Mouse (Mus musculus): ENCODE measurements around the gene Fcho1. TPM values are rescaled to one million over a fixed set of nuclear protein-coding genes. Genes with fewer than 3 reads are reported as not detected.
"Not testable (repeated sequence)": the region's sequence is repeated elsewhere in the genome, so short reads cannot be mapped to it uniquely, and the experiment has no call there.

The Fcho1 gene
- total RNA-seq, 2 experiments from 2014 or later, result 0.79 to 2.4 TPM

DNA sequence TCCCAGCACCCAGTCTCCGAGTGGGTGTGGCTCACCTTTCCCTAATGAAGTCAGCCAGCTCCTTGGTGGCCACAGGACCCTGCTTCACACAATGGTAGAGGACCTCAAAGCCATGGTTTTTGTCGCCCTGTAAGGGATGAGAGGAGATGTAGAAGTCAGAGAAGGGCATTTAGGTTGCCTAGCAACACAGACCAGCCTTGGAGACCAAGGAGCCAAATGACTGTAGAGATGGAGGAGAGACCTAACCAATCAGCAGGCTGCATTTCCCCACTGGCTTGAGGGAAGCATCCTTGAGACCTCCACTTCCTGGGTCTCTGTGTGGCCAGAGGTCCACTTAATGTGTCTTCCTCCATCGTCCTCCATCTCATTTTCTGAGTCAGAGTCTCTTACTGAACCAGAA is 7.3 kb downstream of the Fcho1 start:
- no peak for DNase-seq

DNA sequence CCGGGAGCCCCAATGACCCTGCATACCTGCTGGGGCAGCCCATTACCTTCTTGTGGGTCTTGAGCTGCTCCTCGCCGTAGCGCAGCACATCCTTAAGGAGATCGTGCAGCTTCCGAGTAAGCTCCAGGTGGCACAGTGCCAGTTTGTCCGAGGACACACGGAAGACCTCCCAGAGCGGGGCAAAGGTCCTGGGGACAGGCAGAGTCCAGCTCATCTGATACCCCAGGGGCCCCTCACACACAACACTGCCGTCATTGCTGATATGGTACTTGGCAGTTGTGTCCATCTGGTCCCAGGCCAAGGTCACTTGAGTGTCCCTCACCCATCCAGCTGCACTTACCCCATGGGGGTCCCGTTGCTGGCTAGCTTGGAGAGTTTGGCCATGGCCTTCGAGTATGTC is 8.4 kb downstream of the Fcho1 start:
- DNase-seq, result no peak

DNA sequence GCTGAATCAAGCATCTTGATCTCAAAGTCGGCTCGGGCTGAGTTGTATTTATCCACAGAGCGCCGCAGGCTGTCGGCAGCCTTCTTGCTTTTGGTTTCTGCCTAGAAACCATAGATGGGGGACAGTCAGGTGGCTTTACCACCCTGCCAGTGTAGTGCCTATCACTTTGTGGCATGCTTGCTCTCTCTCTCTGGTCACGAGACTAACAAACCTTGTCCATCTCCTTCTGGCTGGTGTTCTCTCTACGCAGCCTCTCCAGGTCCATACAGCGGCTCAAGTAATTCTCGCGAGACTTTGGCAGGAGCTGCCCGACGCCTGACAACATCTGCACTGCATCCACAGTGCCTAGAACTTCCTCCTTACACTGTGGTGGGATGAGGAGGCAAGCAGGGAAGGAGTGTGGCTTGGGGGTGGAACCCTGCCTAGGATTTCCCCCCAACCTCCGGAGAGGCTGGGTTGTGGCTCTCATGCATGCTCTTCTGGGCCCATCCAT is 8.9 kb downstream of the Fcho1 start:
- DNase-seq, result no peak

DNA sequence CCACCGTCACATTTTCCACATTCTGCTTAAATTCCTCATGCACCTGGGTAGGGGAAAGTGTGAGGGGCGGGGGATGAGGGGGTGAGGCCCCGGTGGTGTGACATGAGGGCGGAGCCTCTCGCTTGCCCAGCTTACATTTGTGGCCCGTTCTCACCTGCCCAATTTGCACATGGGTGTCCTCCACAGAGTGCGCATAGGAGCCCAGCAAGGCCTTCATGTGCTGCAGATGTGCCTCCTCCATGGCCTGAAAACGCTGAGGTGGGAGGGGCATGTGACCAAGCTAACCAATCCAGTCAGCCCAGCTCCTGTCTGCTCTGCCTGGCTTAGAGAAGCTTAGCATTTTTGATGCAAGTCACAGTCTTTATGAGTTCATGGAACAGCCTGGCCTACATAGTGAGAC is 10.0 kb downstream of the Fcho1 start:
- no peak for DNase-seq

DNA sequence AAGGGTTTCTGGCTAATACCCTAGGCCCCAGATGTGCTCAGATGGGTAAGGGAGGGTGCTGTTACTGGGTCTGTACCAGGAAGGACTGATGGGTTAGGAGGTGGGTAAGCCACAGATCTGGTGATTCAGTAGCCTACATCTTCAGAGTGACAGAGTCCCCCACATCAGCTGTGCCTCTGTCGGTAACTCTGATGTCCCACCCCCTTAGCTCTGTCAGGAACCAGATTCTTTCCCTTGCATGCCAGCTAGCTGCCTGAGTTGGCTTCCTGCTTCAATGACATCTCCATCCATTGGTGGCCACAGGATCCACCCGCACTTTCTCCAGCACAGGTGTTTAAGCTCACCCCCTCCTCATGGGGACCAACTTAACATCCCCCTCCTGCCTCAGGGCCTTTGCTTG is 13.9 kb downstream of the Fcho1 start:
- no peak for DNase-seq

- peak; percentile 69 to 91 for DNase-seq
Observed at GRCm38 (mm10) chr8:71709800-71710446, 15.6 kb downstream of the Fcho1 start.

DNA sequence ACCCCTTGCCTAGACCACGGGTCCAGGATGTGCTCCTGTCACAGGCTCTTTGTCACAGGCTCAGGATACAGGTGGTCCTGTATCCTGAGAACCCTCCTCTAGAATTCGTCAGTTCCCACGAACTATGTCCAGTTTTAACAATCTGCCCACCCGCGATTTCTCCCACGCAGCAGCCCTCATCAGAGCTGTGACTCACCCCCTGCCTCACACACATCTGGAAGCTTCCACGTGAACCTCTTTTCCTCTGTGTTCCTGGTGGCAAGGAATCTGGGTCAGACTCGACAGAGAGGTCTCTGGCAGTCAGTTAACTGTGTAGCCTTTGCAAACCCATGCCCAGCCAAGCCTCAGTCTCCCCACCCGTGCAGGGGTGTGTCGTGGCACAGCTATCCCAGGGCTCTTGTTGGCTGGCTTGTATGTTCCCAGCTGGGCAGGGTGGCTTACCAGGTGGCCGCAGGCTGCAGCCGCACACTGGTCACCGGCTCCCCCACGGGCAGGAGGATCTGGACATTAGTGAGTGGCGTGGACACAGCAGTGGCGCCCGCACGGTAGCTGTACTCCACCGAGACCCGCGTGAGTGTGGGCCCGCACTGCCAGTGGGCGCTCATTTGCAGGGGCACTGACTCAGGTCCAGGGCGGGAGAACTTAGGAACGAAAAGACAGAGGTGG is 16.2 kb downstream of the Fcho1 start:
- DNase-seq, result no peak

- DNase-seq, result peak in 1 of 2 experiments; percentile 60
Observed at GRCm38 (mm10) chr8:71707874-71708273, 17.6 kb downstream of the Fcho1 start.

DNA sequence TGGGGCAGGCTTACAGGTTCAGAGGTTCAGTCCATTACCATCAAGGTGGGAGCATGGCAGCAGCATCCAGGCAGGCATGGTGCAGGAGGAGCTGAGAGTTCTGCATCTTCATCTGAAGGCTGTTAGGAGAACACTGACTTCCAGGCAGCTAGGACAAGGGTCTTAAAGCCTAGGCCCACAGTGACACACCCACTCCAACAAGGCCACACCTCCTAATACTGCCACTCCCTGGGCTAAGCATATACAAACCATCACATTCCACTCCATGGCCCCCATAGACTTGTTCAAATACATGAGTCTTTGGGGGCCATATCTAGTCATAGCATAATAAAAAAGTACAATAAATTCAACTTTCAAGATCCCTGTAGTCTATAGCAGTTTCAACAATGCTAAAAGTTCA is 22.1 kb downstream of the Fcho1 start:
- DNase-seq, result not testable (repeated sequence)

GRCm38 (mm10) chr8:71702923-71703322 is 22.6 kb downstream of the Fcho1 start:
- no peak for DNase-seq

GRCm38 (mm10) chr8:71702087-71702432 is 23.5 kb downstream of the Fcho1 start:
- DNase-seq, result no peak

GRCm38 (mm10) chr8:71701414-71702086 is 24.0 kb downstream of the Fcho1 start, which contains the start of gene B3gnt3:
Gene B3gnt3 (minus strand): TSS chr8:71701789.
- DNase-seq, result no peak

- peak; percentile 59 to 78 for DNase-seq
Observed at GRCm38 (mm10) chr8:71700493-71701269, 24.8 kb downstream of the Fcho1 start.

DNA sequence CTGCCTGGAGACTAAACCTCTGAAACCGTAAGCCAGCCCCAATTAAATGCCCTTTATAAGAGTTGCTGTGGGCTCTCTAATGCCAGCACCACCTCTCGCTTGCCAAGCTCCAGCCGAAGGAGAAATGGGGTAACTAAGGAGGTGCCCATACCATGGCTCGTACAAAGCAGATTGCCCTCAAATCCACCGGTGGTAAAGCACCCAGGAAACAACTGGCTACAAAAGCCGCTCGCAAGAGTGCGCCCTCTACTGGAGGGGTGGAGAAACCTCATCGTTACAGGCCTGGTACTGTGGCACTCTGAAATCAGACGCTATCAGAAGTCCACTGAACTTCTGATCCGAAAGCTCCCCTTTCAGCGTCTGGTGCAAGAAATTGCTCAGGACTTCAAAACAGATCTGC is 30.1 kb downstream of the Fcho1 start:
- not testable (repeated sequence) for DNase-seq

DNA sequence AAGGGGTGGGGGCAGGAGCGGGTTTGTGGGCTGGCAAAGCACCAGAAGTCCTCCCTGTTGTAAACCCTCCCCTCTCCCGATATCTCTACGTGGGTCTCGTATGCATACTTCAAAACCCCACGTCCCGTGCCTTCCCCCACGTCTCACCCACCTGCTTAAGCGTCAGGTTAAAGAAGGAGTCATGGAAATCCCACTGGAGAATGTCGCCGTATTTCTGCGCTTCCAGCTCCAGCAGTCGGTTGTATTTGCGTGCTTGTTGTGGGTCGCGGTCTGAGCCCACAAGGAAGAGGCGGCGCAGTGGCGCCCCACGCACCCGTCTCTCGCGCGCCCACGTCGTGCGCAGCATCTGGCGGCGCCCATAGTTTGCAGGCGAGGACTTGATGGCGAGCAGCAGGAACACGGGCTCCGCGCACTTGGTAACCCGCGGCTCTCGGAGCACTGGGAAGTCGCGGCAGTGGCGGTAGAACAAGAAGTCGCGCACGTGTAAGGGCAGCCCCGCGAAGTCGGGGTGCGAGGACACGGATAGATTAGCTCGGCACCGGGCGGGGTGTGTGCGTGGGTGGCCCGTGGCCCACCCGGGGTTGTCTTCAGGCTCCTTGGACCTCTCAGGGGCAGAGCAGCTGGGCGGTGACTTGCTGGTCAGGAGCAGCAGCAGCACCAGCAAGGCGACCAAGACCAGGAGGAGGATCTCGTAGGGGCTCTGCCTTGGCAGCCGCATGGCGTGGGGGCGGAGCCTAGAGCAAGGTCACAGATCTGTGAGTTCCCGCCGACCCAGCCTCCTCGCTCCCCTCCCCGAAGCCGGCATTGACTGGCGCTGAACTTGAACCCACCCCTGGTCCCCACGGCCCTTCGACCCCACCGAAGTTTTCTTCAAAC is 32.1 kb downstream of the Fcho1 start:
- DNase-seq, result no peak

DNA sequence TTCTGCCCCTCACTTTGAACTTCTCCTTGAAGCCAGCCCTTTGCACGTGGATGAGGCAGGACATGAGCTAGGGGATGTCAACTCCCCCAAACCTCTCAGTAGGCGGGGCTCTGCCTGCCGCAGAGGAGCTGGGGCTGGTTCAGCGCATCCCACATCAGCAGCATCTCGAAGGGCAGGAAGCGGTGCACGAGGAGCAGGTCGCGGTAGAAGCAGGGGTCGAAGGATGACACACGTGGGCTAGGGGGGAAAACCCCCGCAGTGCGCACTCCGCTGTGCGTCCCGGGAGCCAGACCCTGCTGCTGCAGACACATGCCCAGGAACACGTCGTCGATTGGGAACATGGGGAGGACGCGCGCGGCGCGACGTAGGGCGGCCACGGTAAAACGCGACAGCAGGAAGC is 33.0 kb downstream of the Fcho1 start:
- DNase-seq, result no peak

DNA sequence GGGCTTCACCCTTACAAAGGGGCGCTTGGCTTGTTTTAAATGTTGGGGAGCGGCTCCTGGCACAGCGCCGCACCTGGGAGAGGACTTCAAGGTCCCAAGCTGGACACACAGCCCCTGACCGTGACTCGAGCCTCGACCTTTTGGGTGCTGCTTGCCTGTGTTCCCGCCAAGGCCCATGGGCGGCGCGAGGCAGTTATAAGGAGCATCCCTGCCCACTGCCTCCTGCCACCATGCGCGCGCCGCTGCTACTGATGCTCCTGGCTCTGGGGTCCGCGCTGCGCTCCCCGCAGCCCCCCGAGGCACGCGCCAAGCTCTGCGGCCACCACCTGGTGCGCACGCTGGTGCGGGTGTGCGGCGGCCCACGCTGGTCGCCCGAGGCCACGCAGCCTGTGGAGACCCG is 36.5 kb downstream of the Fcho1 start, which contains the start of gene Insl3:
TSS of gene Insl3 (plus strand) at position 187 of the 400 bp plus-strand sequence.
- DNase-seq, result no peak

DNA sequence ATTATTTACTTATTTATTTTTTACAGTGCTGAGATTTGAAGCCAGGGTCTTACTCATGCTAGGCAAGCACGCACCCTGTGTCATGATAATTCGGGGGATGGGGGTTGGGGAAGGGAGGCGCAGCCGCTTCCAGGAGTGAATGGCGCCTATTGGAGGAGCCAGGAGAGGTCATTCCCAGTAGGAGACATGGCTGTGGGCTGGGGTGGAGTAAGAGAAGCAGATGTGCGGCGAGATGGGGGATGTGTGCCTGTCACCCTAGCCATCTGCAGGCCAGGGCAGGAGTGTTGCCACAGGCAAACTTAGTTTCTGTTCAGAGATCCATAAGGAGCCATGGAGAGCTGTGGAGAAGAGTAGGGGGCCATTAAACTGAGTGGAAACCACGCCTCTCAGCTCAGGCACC is 37.9 kb downstream of the Fcho1 start:
- no peak for DNase-seq

GRCm38 (mm10) chr8:71686143-71686734 is 39.3 kb downstream of the Fcho1 start:
- DNase-seq, result peak in 1 of 2 experiments; percentile 11

DNA sequence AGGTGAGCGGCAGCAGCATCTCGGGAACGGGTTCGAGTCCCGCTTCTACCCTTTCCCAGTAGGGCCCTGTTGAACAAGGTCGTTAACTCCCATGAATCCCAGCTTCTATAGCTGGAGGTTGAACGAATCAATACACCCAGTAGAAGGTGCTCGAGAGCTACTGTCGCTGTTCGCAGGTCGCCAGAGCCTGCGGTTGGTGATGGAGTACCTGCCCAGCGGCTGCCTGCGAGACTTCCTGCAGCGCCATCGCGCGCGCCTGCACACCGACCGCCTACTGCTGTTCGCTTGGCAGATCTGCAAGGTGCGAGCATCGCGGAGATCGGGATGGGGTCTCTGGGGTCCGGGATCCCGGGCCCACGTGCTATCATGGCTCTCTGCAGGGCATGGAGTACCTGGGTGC is 39.9 kb downstream of the Fcho1 start:
- peak in 1 of 2 experiments; percentile 1 for DNase-seq

DNA sequence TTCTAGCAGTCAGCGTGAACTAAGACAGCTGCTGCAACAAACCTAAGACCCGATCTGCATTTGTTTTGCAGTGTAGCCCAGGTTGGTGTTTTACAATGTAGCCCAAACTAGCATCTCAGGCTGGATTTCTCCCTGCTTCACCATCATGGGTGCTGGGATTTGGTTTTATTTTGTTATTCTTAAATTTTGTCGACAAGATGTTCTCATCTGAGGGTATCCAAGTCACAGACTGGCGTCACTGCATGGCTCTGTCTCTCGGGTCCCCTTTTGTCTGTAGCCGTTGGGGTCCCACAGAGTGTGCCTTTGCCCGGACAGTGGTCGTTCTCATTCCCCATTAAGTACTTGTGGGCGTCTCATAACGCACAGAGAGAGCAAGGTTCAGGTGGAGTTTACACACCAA is 40.8 kb downstream of the Fcho1 start:
- DNase-seq, result no peak

Data from heart, adult 18-20 months (tissue).